Mouse (Mus musculus) hindbrain, embryonic 13.5 days (tissue): Measurements from ENCODE around the gene Gne. TPM values are rescaled to one million over a fixed set of nuclear protein-coding genes. Genes with fewer than 3 reads are reported as not detected.

Experiments used
- ATAC-seq: fragments of 200-750 bp; cut with Nextera tagmentation; 2 replicates; pipeline ENCODE4 v1.8.0; 2017; ENCODE audit warnings: moderate TSS enrichment; ENCODE audit not compliant: low FRiP score
- H3K27ac ChIP-seq: fragments of 300-500 bp; sonication (generic); 2 replicates; pipeline ENCODE4 v1.5.1; 2015; ENCODE audit warnings: inconsistent platforms, mild to moderate bottlenecking, moderate library complexity
- H3K27me3 ChIP-seq: fragments of 300-500 bp; sonication (generic); 2 replicates; pipeline ENCODE4 v1.6.1; 2015; ENCODE audit warnings: mild to moderate bottlenecking, inconsistent platforms
- H3K36me3 ChIP-seq: fragments of 300-500 bp; sonication (generic); 2 replicates; pipeline ENCODE4 v1.6.1; 2015; ENCODE audit warnings: mild to moderate bottlenecking, inconsistent platforms
- H3K4me1 ChIP-seq: fragments of 300-500 bp; sonication (generic); replicated peaks from 2 replicates; pipeline ENCODE4 v1.6.1; 2015; ENCODE audit warnings: inconsistent platforms
- H3K4me2 ChIP-seq: fragments of 300-500 bp; sonication (generic); 2 replicates; pipeline ENCODE4 v1.6.1; 2015; ENCODE audit warnings: inconsistent platforms, mild to moderate bottlenecking, moderate library complexity
- H3K4me3 ChIP-seq: fragments of 300-500 bp; sonication (generic); 2 replicates; pipeline ENCODE4 v1.5.1; 2015; ENCODE audit warnings: mild to moderate bottlenecking, inconsistent platforms
- H3K9ac ChIP-seq: fragments of 300-500 bp; sonication (generic); 2 replicates; pipeline ENCODE4 v1.6.1; 2015; ENCODE audit warnings: mild to moderate bottlenecking, inconsistent platforms
- H3K9me3 ChIP-seq: fragments of 300-500 bp; sonication (generic); 2 replicates; pipeline ENCODE4 v1.6.1; 2016; ENCODE audit warnings: inconsistent platforms
- WGBS: fragments of 180-500 bp; shearing (Covaris S2); methylation state at CpG from one replicate; pipeline ENCODE4 v1.1.7; 2015; 5-methylcytosine and 5-hydroxymethylcytosine counted together
- polyA plus RNA-seq: library from polyadenylated mRNA; unstranded; fragments of >200 nt; fragmentation: Nextera tagmentation; extraction: Ambion mirVana; gene quantifications from 2 replicates; pipeline ENCODE4 v1.2.1, GENCODE M21; 2015

Gene Gne
- polyA plus RNA-seq, result 23.6 and 24.1 TPM in 2 replicates

GRCm38 (mm10) chr4:44083945-44084344, at the start of gene Gne:
TSS of gene Gne (minus strand) at chr4:44084177.
- Histone ChIP-seq H3K4me3 (no peak within 1 kb of the TSS), H3K27me3 (no peaks in the 10 kb centered on the region), H3K36me3 (no peaks in the 10 kb centered on the region), H3K9ac (no peak within 1 kb of the TSS), H3K27ac (no peak within 1 kb of the TSS), H3K4me2 (peak within 1 kb of the TSS; percentile 8; the same call in 1 of the 2 replicates), H3K9me3 (no peaks in the 10 kb centered on the region), H3K4me1 (0 out of 2 replicates have a peak, but pooled peaks cover 10% of the 10 kb centered on the region)
- 22% methylated on average over 11 of the region's 11 CpGs for WGBS
- no peak for ATAC-seq

GRCm38 (mm10) chr4:44126805-44127204, 42.8 kb upstream of the Gne start:
- H3K9ac ChIP-seq, result no peak overlapping the region
- no peak overlapping the region for H3K27ac ChIP-seq
- no peak for ATAC-seq
- H3K27me3 ChIP-seq, result no peaks in the 10 kb centered on the region
- no peaks in the 10 kb centered on the region for H3K4me1 ChIP-seq
- H3K36me3 ChIP-seq, result peaks cover 73% of the 10 kb centered on the region
- WGBS, result 97% methylated on average over 12 of the region's 12 CpGs
- no peaks in the 10 kb centered on the region for H3K9me3 ChIP-seq
- no peak overlapping the region for H3K4me3 ChIP-seq
- no peak overlapping the region for H3K4me2 ChIP-seq

- WGBS, result 56% methylated on average over 9 of the region's 9 CpGs
- Histone ChIP-seq H3K27ac (no peak overlapping the region), H3K27me3 (no peaks in the 10 kb centered on the region), H3K4me1 (no peaks in the 10 kb centered on the region), H3K9ac (no peak overlapping the region), H3K9me3 (no peaks in the 10 kb centered on the region), H3K36me3 (peaks cover 20% of the 10 kb centered on the region), H3K4me2 (no peak overlapping the region), H3K4me3 (no peak overlapping the region)
- peak; percentile 39; the same call in 1 of the 2 replicates for ATAC-seq
Observed at GRCm38 (mm10) chr4:44119410-44120201, 35.6 kb upstream of the Gne start.

- H3K4me1 ChIP-seq, result peaks cover 14% of the 10 kb centered on the region
- 88% methylated on average over 13 of the region's 13 CpGs for WGBS
- no peak overlapping the region for H3K9ac ChIP-seq
- no peak for ATAC-seq
- no peak overlapping the region for H3K4me3 ChIP-seq
- no peak overlapping the region for H3K27ac ChIP-seq
- no peaks in the 10 kb centered on the region for H3K27me3 ChIP-seq
- no peak overlapping the region for H3K4me2 ChIP-seq
- no peaks in the 10 kb centered on the region for H3K9me3 ChIP-seq
- peaks cover 5% of the 10 kb centered on the region; the same call in 1 of the 2 replicates for H3K36me3 ChIP-seq
Observed at GRCm38 (mm10) chr4:44115046-44115445, 31.1 kb upstream of the Gne start.

- Histone ChIP-seq H3K27me3 (no peaks in the 10 kb centered on the region), H3K4me3 (no peak overlapping the region), H3K36me3 (peaks cover 5% of the 10 kb centered on the region; the same call in 1 of the 2 replicates), H3K9ac (no peak overlapping the region; the same call in 1 of the 2 replicates), H3K4me1 (peaks cover 14% of the 10 kb centered on the region), H3K27ac (0 out of 2 replicates have a peak overlapping the region, but pooled peaks have one; percentile 8), H3K9me3 (no peaks in the 10 kb centered on the region), H3K4me2 (no peak overlapping the region)
- WGBS, result 46% methylated on average over 16 of the region's 16 CpGs
- ATAC-seq, result no peak
Observed at GRCm38 (mm10) chr4:44113393-44114138, 29.6 kb upstream of the Gne start.

- Histone ChIP-seq H3K9ac (no peak overlapping the region), H3K36me3 (peaks cover 5% of the 10 kb centered on the region; the same call in 1 of the 2 replicates), H3K4me3 (no peak overlapping the region), H3K9me3 (no peaks in the 10 kb centered on the region), H3K4me2 (no peak overlapping the region), H3K4me1 (peaks cover 14% of the 10 kb centered on the region), H3K27me3 (no peaks in the 10 kb centered on the region), H3K27ac (no peak overlapping the region)
- 28% methylated on average over 4 of the region's 4 CpGs for WGBS
- ATAC-seq, result no peak
Observed at GRCm38 (mm10) chr4:44112741-44113140, 28.8 kb upstream of the Gne start.

- Histone ChIP-seq H3K9me3 (no peaks in the 10 kb centered on the region), H3K4me1 (peaks cover 23% of the 10 kb centered on the region), H3K27ac (no peak overlapping the region), H3K36me3 (no peaks in the 10 kb centered on the region; the same call in 1 of the 2 replicates), H3K27me3 (no peaks in the 10 kb centered on the region), H3K4me2 (no peak overlapping the region), H3K9ac (no peak overlapping the region), H3K4me3 (no peak overlapping the region)
- 82% methylated on average over 7 of the region's 7 CpGs for whole genome bisulfite sequencing
- no peak for ATAC-seq
Observed at GRCm38 (mm10) chr4:44110771-44111170, 26.8 kb upstream of the Gne start.

GRCm38 (mm10) chr4:44108297-44108696, 24.3 kb upstream of the Gne start:
- peaks cover 26% of the 10 kb centered on the region for H3K4me1 ChIP-seq
- H3K9me3 ChIP-seq, result no peaks in the 10 kb centered on the region
- no peaks in the 10 kb centered on the region for H3K36me3 ChIP-seq
- H3K27ac ChIP-seq, result no peak overlapping the region
- H3K4me2 ChIP-seq, result no peak overlapping the region
- no peaks in the 10 kb centered on the region for H3K27me3 ChIP-seq
- no peak overlapping the region for H3K4me3 ChIP-seq
- WGBS, result 91% methylated on average over 6 of the region's 6 CpGs
- no peak overlapping the region for H3K9ac ChIP-seq
- ATAC-seq, result no peak

- H3K27me3 ChIP-seq, result no peaks in the 10 kb centered on the region
- H3K36me3 ChIP-seq, result no peaks in the 10 kb centered on the region
- 60% methylated on average over 6 of the region's 6 CpGs for WGBS
- ATAC-seq, result no peak
- no peak overlapping the region for H3K27ac ChIP-seq
- H3K9me3 ChIP-seq, result no peaks in the 10 kb centered on the region
- peak overlapping the region; percentile 42; the same call in 1 of the 2 replicates for H3K4me2 ChIP-seq
- H3K4me3 ChIP-seq, result no peak overlapping the region
- H3K4me1 ChIP-seq, result peaks cover 28% of the 10 kb centered on the region
- H3K9ac ChIP-seq, result no peak overlapping the region
Observed at GRCm38 (mm10) chr4:44107339-44107738, 23.4 kb upstream of the Gne start.

- WGBS, result 33% methylated on average over 18 of the region's 18 CpGs
- peak overlapping the region; percentile 42 for H3K4me2 ChIP-seq
- ATAC-seq, result no peak
- H3K27ac ChIP-seq, result peak overlapping the region; percentile 31; the same call in 1 of the 2 replicates
- peak overlapping the region; percentile 29 for H3K4me3 ChIP-seq
- no peaks in the 10 kb centered on the region for H3K9me3 ChIP-seq
- H3K4me1 ChIP-seq, result peaks cover 28% of the 10 kb centered on the region
- no peak overlapping the region for H3K9ac ChIP-seq
- no peaks in the 10 kb centered on the region for H3K27me3 ChIP-seq
- no peaks in the 10 kb centered on the region for H3K36me3 ChIP-seq
Observed at GRCm38 (mm10) chr4:44106297-44106821, 22.4 kb upstream of the Gne start.

GRCm38 (mm10) chr4:44104195-44104917, 20.4 kb upstream of the Gne start:
- H3K27ac ChIP-seq, result no peak overlapping the region
- WGBS, result 57% methylated on average over 8 of the region's 8 CpGs
- H3K9me3 ChIP-seq, result no peaks in the 10 kb centered on the region
- H3K9ac ChIP-seq, result no peak overlapping the region
- ATAC-seq, result no peak
- H3K4me3 ChIP-seq, result no peak overlapping the region
- no peak overlapping the region for H3K4me2 ChIP-seq
- H3K36me3 ChIP-seq, result no peaks in the 10 kb centered on the region
- peaks cover 28% of the 10 kb centered on the region for H3K4me1 ChIP-seq
- no peaks in the 10 kb centered on the region for H3K27me3 ChIP-seq

GRCm38 (mm10) chr4:44103620-44104019, 19.6 kb upstream of the Gne start:
- no peak for ATAC-seq
- WGBS, result 91% methylated on average over 8 of the region's 8 CpGs
- Histone ChIP-seq H3K27ac (no peak overlapping the region), H3K9ac (no peak overlapping the region), H3K4me2 (no peak overlapping the region), H3K4me1 (peaks cover 28% of the 10 kb centered on the region), H3K9me3 (no peaks in the 10 kb centered on the region), H3K4me3 (no peak overlapping the region), H3K27me3 (no peaks in the 10 kb centered on the region), H3K36me3 (no peaks in the 10 kb centered on the region)
